Mouse (Mus musculus) ES-E14 (cell line): ENCODE data around the gene Myzap. TPM values are rescaled to one million over a fixed set of nuclear protein-coding genes. Genes with fewer than 3 reads are reported as not detected.

Experiments
- DNase-seq: peaks from one replicate; pipeline ENCODE4 v3.0.0-alpha.2; 2013; ENCODE audit warnings: low read depth, low spot score
- H3K27ac ChIP-seq: 2 replicates; pipeline ENCODE4 v1.5.1; 2012; ENCODE audit warnings: low read depth, mild to moderate bottlenecking, low read length, moderate library complexity, mixed read lengths; ENCODE audit not compliant: poor library complexity, insufficient read depth, severe bottlenecking
- H3K36me3 ChIP-seq: 2 replicates; pipeline ENCODE4 v1.6.1; 2012; ENCODE audit warnings: mild to moderate bottlenecking, low read length, moderate library complexity, mixed read lengths; ENCODE audit not compliant: control insufficient read depth, poor library complexity, insufficient read depth, severe bottlenecking
- H3K4me1 ChIP-seq, 2 experiments: fragments of 150-350 bp in 1 of 2; sonication (generic) in 1 of 2; 2 replicates each; pipeline ENCODE4 v1.6.1; 2012; ENCODE audit warnings: low read length in 2 of 2, mild to moderate bottlenecking in 1 of 2, mixed read lengths in 1 of 2; ENCODE audit not compliant: control insufficient read depth in 2 of 2, insufficient read depth in 2 of 2, poor library complexity in 1 of 2
- H3K4me3 ChIP-seq, 2 experiments: fragments of 150-350 bp in 1 of 2; sonication (generic) in 1 of 2; 2 replicates each; pipeline ENCODE4 v1.5.1; 2012; ENCODE audit warnings: low read length in 2 of 2, low read depth in 1 of 2, mild to moderate bottlenecking in 1 of 2, mixed read lengths in 1 of 2; ENCODE audit not compliant: insufficient read depth in 1 of 2, poor library complexity in 1 of 2, severe bottlenecking in 1 of 2
- H3K9ac ChIP-seq: 2 replicates; pipeline ENCODE4 v1.6.1; 2012; ENCODE audit warnings: low read depth, mild to moderate bottlenecking, low read length, mixed read lengths; ENCODE audit not compliant: poor library complexity, insufficient read depth, severe bottlenecking
- H3K9me3 ChIP-seq: fragments of 150-350 bp; sonication (generic); 2 replicates; pipeline ENCODE4 v1.6.1; 2012; ENCODE audit warnings: low read depth, mild to moderate bottlenecking, low read length; ENCODE audit not compliant: control insufficient read depth, insufficient read depth
- CHD2 ChIP-seq: IDR thresholded peaks from 2 replicates; pipeline ENCODE4 v1.6.1; 2014; ENCODE audit warnings: mild to moderate bottlenecking, low read depth, low read length, inconsistent platforms
- HCFC1 ChIP-seq: IDR thresholded peaks from 2 replicates; pipeline ENCODE4 v1.6.1; 2012; ENCODE audit warnings: low read length, inconsistent platforms, borderline replicate concordance; ENCODE audit not compliant: insufficient read depth
- MAFK ChIP-seq: IDR thresholded peaks from 2 replicates; pipeline ENCODE4 v1.6.1; 2014; ENCODE audit warnings: mild to moderate bottlenecking, low read depth, low read length, inconsistent platforms; ENCODE audit not compliant: insufficient read depth
- ZC3H11A ChIP-seq: IDR thresholded peaks from 2 replicates; pipeline ENCODE4 v1.6.1; 2012; ENCODE audit warnings: low read depth, mild to moderate bottlenecking, inconsistent platforms, low read length, borderline replicate concordance
- ZNF384 ChIP-seq: IDR thresholded peaks from 2 replicates; pipeline ENCODE4 v1.6.1; 2012; ENCODE audit warnings: low read depth, low read length, inconsistent platforms
- in situ Hi-C, 2 experiments: fragments of 600-800 bp; cut with MboI; formaldehyde crosslinking; loops; one replicate each; pipeline ENCODE4 v1.15.1; 2025; ENCODE audit warnings: low sequenced_read_pairs in 2 of 2, inconsistent platforms in 1 of 2; ENCODE audit not compliant: unreplicated experiment in 2 of 2
- total RNA-seq: library from RNA; depleted of rRNA; stranded (reverse); fragments of 300-350 nt; gene quantifications from 2 replicates; pipeline ENCODE4 v1.2.3, GENCODE M21; 2012

Myzap gene
- total RNA-seq, 1 experiment = 0.94 TPM

- TF ChIP-seq HCFC1 (no peak), MAFK (no peak), ZC3H11A (no peak), ZNF384 (no peak), CHD2 (no peak)
- no peaks in the 10 kb centered on the region for H3K4me1 ChIP-seq
- H3K4me3 ChIP-seq = no peak overlapping the region
- in situ Hi-C loops = no loop called here
- no peak overlapping the region for H3K27ac ChIP-seq
- H3K9ac ChIP-seq = no peak overlapping the region
- no peak for DNase-seq
- H3K36me3 ChIP-seq = no peaks in the 10 kb centered on the region
- no peaks in the 10 kb centered on the region for H3K9me3 ChIP-seq
Observed at GRCm38 (mm10) chr9:71523901-71524300, 68.3 kb downstream of the Myzap start.

GRCm38 (mm10) chr9:71519836-71520235 is 72.3 kb downstream of the Myzap start:
- Histone ChIP-seq H3K36me3 (no peaks in the 10 kb centered on the region), H3K27ac (no peak overlapping the region), H3K9me3 (no peaks in the 10 kb centered on the region), H3K4me3 (no peak overlapping the region), H3K4me1 (no peaks in the 10 kb centered on the region), H3K9ac (no peak overlapping the region)
- no peak for TF ChIP-seq CHD2
- no peak for TF ChIP-seq HCFC1
- TF ChIP-seq ZNF384 = no peak
- no peak for TF ChIP-seq MAFK
- TF ChIP-seq ZC3H11A = no peak
- in situ Hi-C loops = no loop called here
- no peak for DNase-seq

- in situ Hi-C loops = no loop called here
- Histone ChIP-seq H3K4me1 (no peaks in the 10 kb centered on the region), H3K4me3 (no peak overlapping the region), H3K36me3 (no peaks in the 10 kb centered on the region), H3K9me3 (no peaks in the 10 kb centered on the region), H3K27ac (no peak overlapping the region), H3K9ac (no peak overlapping the region)
- no peak for DNase-seq
- no peak for TF ChIP-seq MAFK
- TF ChIP-seq ZNF384 = no peak
- TF ChIP-seq ZC3H11A = no peak
- no peak for TF ChIP-seq CHD2
- no peak for TF ChIP-seq HCFC1
Observed at GRCm38 (mm10) chr9:71517487-71517886, 74.7 kb downstream of the Myzap start.

- H3K27ac ChIP-seq = no peak overlapping the region
- no peak overlapping the region for H3K9ac ChIP-seq
- 0 out of 4 replicates have a peak, but pooled peaks cover 0 to 2% of the 10 kb centered on the region in 2 experiments for H3K4me1 ChIP-seq
- in situ Hi-C loops = no loop called here
- H3K4me3 ChIP-seq = no peak overlapping the region
- no peaks in the 10 kb centered on the region for H3K9me3 ChIP-seq
- H3K36me3 ChIP-seq = no peaks in the 10 kb centered on the region
- TF ChIP-seq MAFK (peak; percentile 83), HCFC1 (no peak), ZNF384 (no peak)
- no peak for DNase-seq
Observed at GRCm38 (mm10) chr9:71515862-71516261, 76.3 kb downstream of the Myzap start.

- no peak overlapping the region for H3K4me3 ChIP-seq
- no peak overlapping the region for H3K27ac ChIP-seq
- in situ Hi-C loops = no loop called here
- H3K4me1 ChIP-seq = 0 out of 4 replicates have a peak, but pooled peaks cover 0 to 2% of the 10 kb centered on the region in 2 experiments
- no peaks in the 10 kb centered on the region for H3K9me3 ChIP-seq
- DNase-seq = no peak
- TF ChIP-seq HCFC1 = no peak
- TF ChIP-seq ZC3H11A = no peak
- TF ChIP-seq MAFK = no peak
- no peak for TF ChIP-seq ZNF384
- TF ChIP-seq CHD2 = no peak
- no peaks in the 10 kb centered on the region for H3K36me3 ChIP-seq
- no peak overlapping the region for H3K9ac ChIP-seq
Observed at GRCm38 (mm10) chr9:71513566-71513965, 78.6 kb downstream of the Myzap start.
